Mouse (Mus musculus): ENCODE data around the gene Anapc7.

- TF ChIP-seq EP300 (IDR thresholded peaks at IDR 0.05) (no peak), CTCF (IDR thresholded peaks at IDR 0.05) (no peak)
Measured at GRCm38 (mm10) chr5:122459335-122459734, 37.8 kb downstream of the Anapc7 start.
